Mouse (Mus musculus) kidney, embryonic 14.5 days (tissue): Measurements from ENCODE around the gene Spaca7. TPM values are rescaled to one million over a fixed set of nuclear protein-coding genes. Genes with fewer than 3 reads are reported as not detected.

Source experiments
- polyA plus RNA-seq: library from polyadenylated mRNA; unstranded; fragments of >200 nt; fragmentation: Nextera tagmentation; extraction: Ambion mirVana; gene quantifications from 2 replicates; pipeline ENCODE4 v1.2.1, GENCODE M21; 2014

Spaca7 gene
- polyA plus RNA-seq, 1 experiment from 2014 or later = 0.69 TPM

Other genes with a start within 250 kb of the Spaca7 start
- gene Sox1, start 177.7 kb upstream of the Spaca7 start, polyA plus RNA-seq = not detected in 2 replicates
- 33.4 and 52.7 TPM in 2 replicates for gene Tubgcp3, start 99.2 kb downstream of the Spaca7 start, polyA plus RNA-seq
- gene Atp11a, start 184.0 kb downstream of the Spaca7 start, polyA plus RNA-seq = 16.8 and 18.5 TPM in 2 replicates